Mouse (Mus musculus): ENCODE measurements at regions not wholly inside any gene's neighbourhood (a gene's known extent, or its start where the extent isn't known, plus 50 kb on each side); places are given as distances from the start of the nearest gene placed in this dataset.
A peak's percentile ranks its signal among the peaks of the same experiment; 100 is the strongest.

- no peak for ATAC-seq (replicated peaks in 1 of 2; ENCODE audit: insufficient read depth in 1 of 2, low FRiP score in 2 of 2, low TSS enrichment in 1 of 2, low read depth in 1 of 2, poor library complexity in 2 of 2, severe bottlenecking in 2 of 2)
Observed at GRCm38 (mm10) chr15:56024705-56025104, 1452.7 kb downstream of the Slc22a22 start.

DNA sequence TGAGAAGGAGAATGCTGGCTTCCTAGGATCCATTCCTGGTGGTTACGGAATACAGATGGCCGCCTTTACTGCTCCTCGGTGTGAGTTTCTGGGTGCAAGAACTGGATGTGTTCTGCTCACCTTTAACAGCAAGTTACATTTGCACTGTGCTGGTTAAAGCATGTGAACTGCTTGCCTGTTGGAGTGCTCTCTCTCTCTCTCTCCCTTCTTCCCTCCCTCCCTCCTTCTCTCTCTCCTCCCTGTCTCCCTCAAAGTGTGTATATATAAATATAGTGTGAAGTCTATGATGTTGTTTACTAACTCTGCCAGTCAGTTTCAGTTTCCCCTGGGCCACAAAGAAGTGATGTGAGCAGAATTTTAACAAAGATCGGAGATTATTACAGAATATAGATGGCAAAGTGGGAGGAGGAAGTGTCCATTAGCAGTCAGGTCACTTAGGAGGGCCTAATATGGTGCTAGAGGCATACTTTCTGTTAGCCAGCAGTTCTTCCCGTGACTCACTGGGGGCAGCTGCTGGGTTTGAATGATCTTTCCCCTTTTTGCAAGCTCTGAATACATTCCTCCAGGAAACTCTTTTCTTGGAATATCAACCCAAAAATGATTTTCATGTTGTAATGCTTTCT, 1453.5 kb downstream of the Slc22a22 start:
- no peak for ATAC-seq (replicated peaks in 1 of 2; ENCODE audit: insufficient read depth in 1 of 2, low FRiP score in 2 of 2, low TSS enrichment in 1 of 2, low read depth in 1 of 2, poor library complexity in 2 of 2, severe bottlenecking in 2 of 2)

DNA sequence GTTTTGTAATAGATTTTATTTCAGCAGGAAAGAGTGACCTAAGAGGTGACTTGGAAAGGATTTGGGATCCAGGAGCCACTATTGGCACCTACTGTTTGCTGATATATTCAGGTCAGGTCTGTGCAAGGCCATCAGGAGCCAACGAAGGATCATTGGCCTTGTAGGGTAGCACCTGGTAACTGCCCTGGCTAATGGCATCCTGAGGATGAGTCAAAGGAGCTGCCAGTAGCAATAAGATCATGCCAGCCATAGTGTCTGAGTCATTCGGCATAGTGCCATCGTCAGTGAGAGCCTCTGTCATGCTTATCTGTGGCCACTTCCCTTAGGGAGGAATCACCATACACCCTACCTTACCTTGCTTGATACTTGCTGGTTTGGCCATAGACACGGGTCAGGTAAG, 1455.1 kb downstream of the Slc22a22 start:
- no peak for ATAC-seq (replicated peaks in 1 of 2; ENCODE audit: insufficient read depth in 1 of 2, low FRiP score in 2 of 2, low TSS enrichment in 1 of 2, low read depth in 1 of 2, poor library complexity in 2 of 2, severe bottlenecking in 2 of 2)

DNA sequence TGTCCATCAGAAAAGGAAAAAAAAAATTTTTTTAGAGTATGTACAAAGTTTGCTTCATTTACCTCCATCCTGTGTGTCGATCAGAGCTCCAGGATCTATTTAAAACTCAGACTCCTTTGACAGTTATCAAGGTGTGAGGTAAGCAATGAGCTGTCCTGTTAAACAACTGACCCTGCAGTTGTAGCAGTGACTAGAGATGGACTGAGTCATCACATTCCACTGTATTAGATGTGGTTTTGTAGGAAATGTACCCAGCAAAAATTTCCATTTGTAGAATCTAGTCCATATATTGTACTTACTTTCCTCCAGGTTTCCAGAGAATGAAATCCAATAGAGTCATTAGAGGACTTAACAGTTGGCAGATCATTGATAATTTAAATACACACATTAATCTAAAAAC, 1459.3 kb downstream of the Slc22a22 start:
- ATAC-seq (replicated peaks in 1 of 2; ENCODE audit: insufficient read depth in 1 of 2, low FRiP score in 2 of 2, low TSS enrichment in 1 of 2, low read depth in 1 of 2, poor library complexity in 2 of 2, severe bottlenecking in 2 of 2): no peak

DNA sequence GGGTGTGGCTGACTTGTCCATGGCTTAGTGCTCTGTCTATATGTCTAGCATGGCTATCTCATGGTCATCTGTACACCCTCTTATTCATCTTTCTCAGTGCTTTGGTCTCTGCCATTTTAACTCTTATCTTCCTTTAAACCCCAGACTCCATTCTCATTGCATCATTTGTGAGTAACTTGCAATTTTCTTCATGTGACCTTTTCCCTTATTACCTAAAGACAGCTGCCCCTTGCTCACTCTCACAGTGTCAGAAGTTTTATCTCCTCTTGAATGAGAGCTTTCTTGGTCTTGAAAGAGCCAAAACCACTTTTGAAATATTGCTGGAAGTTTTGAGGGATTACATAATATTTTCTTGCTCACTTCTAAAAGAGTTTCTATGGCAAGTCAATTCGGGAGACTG, 1459.9 kb downstream of the Slc22a22 start:
- ATAC-seq (replicated peaks in 1 of 2; ENCODE audit: insufficient read depth in 1 of 2, low FRiP score in 2 of 2, low TSS enrichment in 1 of 2, low read depth in 1 of 2, poor library complexity in 2 of 2, severe bottlenecking in 2 of 2): no peak

DNA sequence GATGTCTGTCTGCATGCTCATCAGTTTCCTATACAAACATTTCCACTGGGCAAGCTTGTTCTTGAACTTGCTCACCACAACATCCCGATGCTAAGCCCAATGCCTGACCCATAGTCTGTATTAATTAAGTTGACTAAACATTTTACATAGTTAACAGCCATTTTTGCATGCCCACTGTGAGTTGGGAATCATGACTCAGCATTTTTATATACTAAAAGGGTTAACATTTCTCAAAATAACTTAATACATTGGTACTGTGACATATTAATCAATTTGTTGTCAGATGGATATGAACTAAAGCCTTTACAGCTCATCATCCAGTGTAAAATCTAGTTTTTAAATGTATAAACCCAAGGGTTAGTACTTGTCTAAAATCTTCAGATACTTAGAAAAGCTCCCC, 1461.4 kb downstream of the Slc22a22 start:
- ATAC-seq (replicated peaks in 1 of 2; ENCODE audit: insufficient read depth in 1 of 2, low FRiP score in 2 of 2, low TSS enrichment in 1 of 2, low read depth in 1 of 2, poor library complexity in 2 of 2, severe bottlenecking in 2 of 2): no peak

- no peak for ATAC-seq (replicated peaks in 1 of 2; ENCODE audit: insufficient read depth in 1 of 2, low FRiP score in 2 of 2, low TSS enrichment in 1 of 2, low read depth in 1 of 2, poor library complexity in 2 of 2, severe bottlenecking in 2 of 2)
Observed at GRCm38 (mm10) chr15:56014059-56014620, 1463.3 kb downstream of the Slc22a22 start.

DNA sequence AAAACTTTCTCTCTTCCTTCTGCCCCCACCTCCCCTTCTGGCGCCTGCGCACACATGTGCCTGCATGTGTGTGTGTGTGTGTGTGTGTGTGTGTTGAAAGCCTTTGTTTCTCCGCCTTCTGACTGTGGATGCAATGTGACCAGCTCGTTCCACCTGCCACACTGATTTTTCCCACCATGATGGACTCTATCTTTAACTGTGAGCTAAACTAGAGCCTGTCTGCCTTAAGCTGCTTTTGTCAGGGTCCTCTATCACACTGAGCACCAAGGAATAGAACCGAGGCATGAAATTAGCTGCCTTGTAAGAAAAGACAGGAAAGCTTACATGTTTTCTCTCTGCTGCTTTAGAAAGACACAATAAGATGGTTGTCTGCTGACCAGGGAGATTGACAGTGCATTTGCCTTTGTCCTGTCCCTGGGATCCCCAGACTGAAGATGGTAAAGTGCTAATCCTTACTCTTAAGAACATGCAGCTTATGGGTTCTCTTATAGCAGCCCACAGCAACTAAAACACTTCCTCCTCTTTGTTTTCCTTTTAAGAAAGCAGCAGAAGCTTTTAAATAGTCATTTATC, 1468.7 kb downstream of the Slc22a22 start:
- ATAC-seq (replicated peaks in 1 of 2; ENCODE audit: insufficient read depth in 1 of 2, low FRiP score in 2 of 2, low TSS enrichment in 1 of 2, low read depth in 1 of 2, poor library complexity in 2 of 2, severe bottlenecking in 2 of 2): no peak

DNA sequence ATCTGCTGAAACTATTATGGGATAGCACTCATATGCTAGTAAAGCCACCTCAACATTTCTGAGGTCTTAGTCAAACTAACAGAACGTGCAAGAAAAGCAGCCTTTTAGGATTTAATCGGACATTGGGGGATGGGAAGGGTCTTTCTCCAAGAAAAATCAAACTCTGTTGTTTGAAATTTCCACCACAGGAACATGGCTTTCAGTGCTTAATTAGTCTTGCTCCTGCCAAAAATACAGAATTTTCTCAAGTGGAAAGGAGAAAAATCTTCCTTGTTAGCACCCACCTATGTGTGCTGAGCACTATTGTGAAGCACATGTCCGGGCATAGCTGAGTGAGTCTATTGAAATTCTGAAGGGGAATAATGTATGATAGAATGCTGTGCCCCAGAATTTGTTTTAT, 1470.0 kb downstream of the Slc22a22 start:
- ATAC-seq (replicated peaks in 1 of 2; ENCODE audit: insufficient read depth in 1 of 2, low FRiP score in 2 of 2, low TSS enrichment in 1 of 2, low read depth in 1 of 2, poor library complexity in 2 of 2, severe bottlenecking in 2 of 2): no peak

GRCm38 (mm10) chr15:56005361-56005760, 1472.1 kb downstream of the Slc22a22 start:
- no peak for ATAC-seq (replicated peaks in 1 of 2; ENCODE audit: insufficient read depth in 1 of 2, low FRiP score in 2 of 2, low TSS enrichment in 1 of 2, low read depth in 1 of 2, poor library complexity in 2 of 2, severe bottlenecking in 2 of 2)

DNA sequence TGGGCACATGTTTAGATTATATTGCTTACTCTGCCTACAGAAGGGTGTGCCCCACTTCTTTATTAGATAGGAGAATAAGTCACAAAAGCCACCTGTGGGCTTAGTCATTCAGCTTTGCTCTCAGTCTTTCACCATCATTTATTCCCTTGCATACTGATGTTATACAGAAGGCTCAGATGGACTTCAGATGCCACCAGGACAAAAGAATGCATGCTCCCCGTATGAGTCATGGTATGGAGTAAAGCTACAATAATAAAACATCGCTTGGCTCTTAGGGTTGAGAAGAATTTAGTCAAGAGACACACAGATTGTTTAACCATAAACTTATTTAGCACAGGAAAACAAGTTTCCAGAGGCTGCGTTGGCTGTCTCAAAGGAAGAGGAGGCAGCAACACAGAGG, 1473.5 kb downstream of the Slc22a22 start:
- ATAC-seq (replicated peaks in 1 of 2; ENCODE audit: insufficient read depth in 1 of 2, low FRiP score in 2 of 2, low TSS enrichment in 1 of 2, low read depth in 1 of 2, poor library complexity in 2 of 2, severe bottlenecking in 2 of 2): no peak

GRCm38 (mm10) chr15:55999605-56000004, 1477.8 kb downstream of the Slc22a22 start:
- no peak for ATAC-seq (replicated peaks in 1 of 2; ENCODE audit: insufficient read depth in 1 of 2, low FRiP score in 2 of 2, low TSS enrichment in 1 of 2, low read depth in 1 of 2, poor library complexity in 2 of 2, severe bottlenecking in 2 of 2)

DNA sequence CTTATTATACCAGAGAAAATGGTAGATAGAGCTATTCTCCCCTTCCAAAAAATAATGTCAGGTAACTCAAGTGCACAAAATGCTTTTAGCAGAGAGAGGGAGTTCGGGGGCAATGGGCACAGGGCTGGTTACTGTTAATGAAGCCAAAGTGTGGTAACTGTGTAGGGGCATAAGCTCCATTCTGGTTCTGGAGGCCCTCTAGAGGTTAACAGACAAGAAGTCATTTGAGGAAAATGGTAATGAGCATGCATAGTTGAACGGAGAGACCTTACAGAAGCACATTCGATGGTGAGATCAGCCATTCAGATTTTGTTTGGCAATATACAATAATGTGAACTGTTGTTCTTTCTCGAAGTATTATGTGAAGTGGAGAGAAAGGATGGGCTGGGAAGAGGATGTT, 1479.4 kb downstream of the Slc22a22 start:
- no peak; a peak in 1 of 4 replicates for ATAC-seq (replicated peaks in 1 of 2; ENCODE audit: insufficient read depth in 1 of 2, low FRiP score in 2 of 2, low TSS enrichment in 1 of 2, low read depth in 1 of 2, poor library complexity in 2 of 2, severe bottlenecking in 2 of 2)

DNA sequence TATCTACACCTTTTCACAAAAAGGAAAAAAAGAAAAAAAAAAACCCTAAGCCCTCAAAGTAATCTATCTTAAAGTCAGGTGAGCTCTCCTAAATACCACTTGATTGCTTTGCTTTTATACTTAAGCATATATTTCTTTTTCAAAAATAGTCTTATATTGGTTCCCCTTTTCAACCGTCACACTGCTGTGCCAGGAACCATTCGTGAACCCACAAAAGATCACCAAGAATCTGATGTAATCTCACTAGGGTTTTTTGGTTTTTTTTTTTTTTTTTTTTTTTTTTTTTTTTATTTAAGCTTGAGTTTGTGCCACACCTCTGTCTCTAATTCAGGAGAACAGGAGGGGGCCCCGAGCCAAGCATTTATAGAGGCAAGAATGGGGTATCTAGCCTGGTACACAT, 1482.7 kb downstream of the Slc22a22 start:
- peak; percentile 81 to 91; a peak in 3 of 4 replicates for ATAC-seq (replicated peaks in 1 of 2; ENCODE audit: insufficient read depth in 1 of 2, low FRiP score in 2 of 2, low TSS enrichment in 1 of 2, low read depth in 1 of 2, poor library complexity in 2 of 2, severe bottlenecking in 2 of 2)

DNA sequence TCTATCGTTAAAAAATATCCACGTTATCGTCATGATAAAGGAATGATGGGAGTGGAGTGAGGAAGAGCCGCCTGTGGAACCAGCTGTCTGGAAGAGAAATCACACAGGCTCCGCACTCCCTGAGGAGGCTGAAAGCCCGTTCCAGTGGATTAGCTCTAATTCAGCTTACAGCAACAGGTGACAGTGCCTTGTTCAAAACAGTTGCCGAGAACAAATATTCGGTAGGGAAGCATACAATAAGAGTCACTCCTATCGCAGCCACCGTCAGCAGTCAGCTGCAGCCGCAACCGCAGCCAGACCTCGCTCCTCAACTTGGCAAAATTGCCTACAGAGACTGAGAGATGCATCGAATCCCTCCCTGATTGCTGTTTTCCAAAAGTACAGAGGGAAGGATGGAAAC, 1501.6 kb downstream of the Slc22a22 start:
- no peak for ATAC-seq (replicated peaks in 1 of 2; ENCODE audit: insufficient read depth in 1 of 2, low FRiP score in 2 of 2, low TSS enrichment in 1 of 2, low read depth in 1 of 2, poor library complexity in 2 of 2, severe bottlenecking in 2 of 2)

GRCm38 (mm10) chr15:55966780-55967179, 1510.6 kb downstream of the Slc22a22 start:
- no peak for ATAC-seq (replicated peaks in 1 of 2; ENCODE audit: insufficient read depth in 1 of 2, low FRiP score in 2 of 2, low TSS enrichment in 1 of 2, low read depth in 1 of 2, poor library complexity in 2 of 2, severe bottlenecking in 2 of 2)

GRCm38 (mm10) chr15:55965296-55965695, 1512.1 kb downstream of the Slc22a22 start:
- no peak for ATAC-seq (replicated peaks in 1 of 2; ENCODE audit: insufficient read depth in 1 of 2, low FRiP score in 2 of 2, low TSS enrichment in 1 of 2, low read depth in 1 of 2, poor library complexity in 2 of 2, severe bottlenecking in 2 of 2)

GRCm38 (mm10) chr15:55962093-55962492, 1515.3 kb downstream of the Slc22a22 start:
- no peak for ATAC-seq (replicated peaks in 1 of 2; ENCODE audit: insufficient read depth in 1 of 2, low FRiP score in 2 of 2, low TSS enrichment in 1 of 2, low read depth in 1 of 2, poor library complexity in 2 of 2, severe bottlenecking in 2 of 2)
